Mouse (Mus musculus): ENCODE measurements at regions not wholly inside any gene's neighbourhood (a gene's known extent, or its start where the extent isn't known, plus 50 kb on each side); places are given as distances from the start of the nearest gene placed in this dataset.

GRCm38 (mm10) chr1:89207306-89207705 is 137.1 kb downstream of the Sh3bp4 start:
- no peaks in the 10 kb centered on the region for H3K27me3 ChIP-seq (replicated peaks)
- no peaks in the 10 kb centered on the region for H3K4me1 ChIP-seq
- H3K4me2 ChIP-seq: no peak overlapping the region
- WGBS (ENCODE audit: insufficient replicate concordance): 9% methylated on average over 1 of the region's 1 CpGs
- H3K4me3 ChIP-seq: no peak overlapping the region
- H3K27ac ChIP-seq: no peak overlapping the region
- H3K9me3 ChIP-seq (replicated peaks): no peaks in the 10 kb centered on the region
- no peak for ATAC-seq
- no peak overlapping the region for H3K9ac ChIP-seq
- H3K36me3 ChIP-seq: no peaks in the 10 kb centered on the region

- H3K27me3 ChIP-seq (replicated peaks): no peaks in the 10 kb centered on the region
- H3K27ac ChIP-seq: no peak overlapping the region
- no peak overlapping the region for H3K9ac ChIP-seq
- no peak overlapping the region for H3K4me3 ChIP-seq
- H3K36me3 ChIP-seq: no peaks in the 10 kb centered on the region
- H3K9me3 ChIP-seq (replicated peaks): no peaks in the 10 kb centered on the region
- WGBS (ENCODE audit: insufficient replicate concordance): 75% methylated on average over 6 of the region's 6 CpGs
- no peaks in the 10 kb centered on the region for H3K4me1 ChIP-seq
- H3K4me2 ChIP-seq: no peak overlapping the region
- ATAC-seq: no peak
These were observed 140.9 kb downstream of the Sh3bp4 start for GRCm38 (mm10) chr1:89211116-89211515.

DNA sequence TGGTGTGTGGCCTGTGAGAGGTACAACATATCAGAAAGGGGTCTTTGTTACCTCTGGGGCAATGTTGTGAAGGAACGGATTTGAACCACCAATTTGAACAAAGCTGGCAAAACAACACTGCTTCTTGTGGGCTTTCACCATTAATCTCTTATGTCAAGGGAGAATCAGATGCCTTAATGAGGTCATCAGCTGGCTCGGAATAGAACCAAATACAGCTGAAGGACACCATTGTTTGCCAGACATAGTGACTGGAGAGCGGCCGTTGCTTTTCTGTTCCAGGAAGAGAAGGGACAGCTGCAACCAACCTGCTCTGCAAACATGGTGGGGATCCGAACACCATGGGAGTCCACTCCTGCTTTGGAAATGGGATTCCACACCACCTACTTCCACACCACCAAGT is 158.2 kb downstream of the Sh3bp4 start:
- no peak for ATAC-seq
- WGBS (ENCODE audit: insufficient replicate concordance): 64% methylated on average over 5 of the region's 5 CpGs
- H3K9ac ChIP-seq: no peak overlapping the region
- peaks cover 7% of the 10 kb centered on the region; the same call in 1 of the 2 replicates for H3K9me3 ChIP-seq (replicated peaks)
- no peak overlapping the region for H3K4me2 ChIP-seq
- H3K4me3 ChIP-seq: no peak overlapping the region
- no peaks in the 10 kb centered on the region for H3K36me3 ChIP-seq
- no peak overlapping the region for H3K27ac ChIP-seq
- H3K27me3 ChIP-seq (replicated peaks): no peaks in the 10 kb centered on the region
- H3K4me1 ChIP-seq: no peaks in the 10 kb centered on the region

DNA sequence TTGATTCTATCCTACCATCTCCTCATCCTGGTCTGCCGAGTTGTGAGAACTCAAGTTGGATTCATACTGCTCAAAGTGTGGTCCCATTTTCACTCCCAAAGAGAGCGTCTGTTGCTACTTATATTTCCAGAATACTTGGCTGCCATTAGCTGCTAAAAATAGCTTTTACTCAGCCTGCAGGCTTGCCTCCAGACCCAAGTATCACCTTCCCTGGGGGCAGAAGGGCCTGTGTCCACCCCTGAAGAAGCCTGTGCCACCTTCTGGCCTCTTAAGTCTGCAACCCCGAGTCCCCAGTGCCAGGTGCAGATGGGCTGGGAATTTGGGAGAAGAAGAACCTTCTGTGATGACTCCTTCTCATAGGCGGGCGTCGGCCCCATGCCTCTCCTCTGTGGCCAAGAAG is 161.5 kb downstream of the Sh3bp4 start:
- Histone ChIP-seq H3K36me3 (no peaks in the 10 kb centered on the region), H3K4me3 (no peak overlapping the region), H3K4me2 (no peak overlapping the region), H3K4me1 (no peaks in the 10 kb centered on the region), H3K27ac (no peak overlapping the region), H3K27me3 (replicated peaks) (no peaks in the 10 kb centered on the region; the same call in 1 of the 2 replicates), H3K9ac (no peak overlapping the region), H3K9me3 (replicated peaks) (0 out of 2 replicates have a peak, but pooled peaks cover under 1% of the 10 kb centered on the region)
- no peak for ATAC-seq
- WGBS (ENCODE audit: insufficient replicate concordance): 59% methylated on average over 6 of the region's 6 CpGs

- Histone ChIP-seq H3K4me3 (no peak overlapping the region), H3K27ac (no peak overlapping the region), H3K4me2 (no peak overlapping the region), H3K4me1 (no peaks in the 10 kb centered on the region), H3K9ac (no peak overlapping the region), H3K36me3 (no peaks in the 10 kb centered on the region), H3K9me3 (replicated peaks) (no peaks in the 10 kb centered on the region), H3K27me3 (replicated peaks) (no peaks in the 10 kb centered on the region; the same call in 1 of the 2 replicates)
- WGBS (ENCODE audit: insufficient replicate concordance): 56% methylated on average over 5 of the region's 5 CpGs
- no peak for ATAC-seq
These were observed 162.2 kb downstream of the Sh3bp4 start for GRCm38 (mm10) chr1:89232391-89232790.

- no peaks in the 10 kb centered on the region for H3K36me3 ChIP-seq
- ATAC-seq: no peak
- no peaks in the 10 kb centered on the region for H3K9me3 ChIP-seq (replicated peaks)
- no peak overlapping the region for H3K4me2 ChIP-seq
- no peak overlapping the region for H3K27ac ChIP-seq
- H3K4me1 ChIP-seq: no peaks in the 10 kb centered on the region
- H3K27me3 ChIP-seq (replicated peaks): no peaks in the 10 kb centered on the region; the same call in 1 of the 2 replicates
- H3K4me3 ChIP-seq: no peak overlapping the region
- no peak overlapping the region for H3K9ac ChIP-seq
- 22% methylated on average over 8 of the region's 8 CpGs for WGBS (ENCODE audit: insufficient replicate concordance)
These were observed 164.7 kb downstream of the Sh3bp4 start for GRCm38 (mm10) chr1:89234895-89235294.

DNA sequence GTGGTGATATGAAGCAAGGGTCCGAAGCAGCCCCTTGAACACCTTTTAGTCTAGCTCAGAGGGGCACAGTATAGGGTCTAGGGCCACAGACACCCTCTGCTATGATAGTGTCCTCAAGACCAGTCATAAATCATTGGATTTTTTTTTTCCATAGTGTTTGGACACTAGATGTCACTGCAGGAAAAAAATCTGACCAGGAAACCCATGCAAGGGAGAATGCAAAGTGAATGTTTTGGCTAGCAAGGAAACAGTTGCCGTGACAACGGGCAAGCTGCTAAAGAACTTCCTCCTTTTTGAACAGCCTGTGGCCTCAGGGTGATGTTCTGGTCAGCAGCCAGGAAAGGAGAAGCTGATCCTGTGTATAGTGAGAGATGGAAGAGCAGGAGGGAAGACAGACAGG is 165.1 kb downstream of the Sh3bp4 start:
- no peaks in the 10 kb centered on the region; the same call in 1 of the 2 replicates for H3K27me3 ChIP-seq (replicated peaks)
- H3K4me1 ChIP-seq: no peaks in the 10 kb centered on the region
- H3K9me3 ChIP-seq (replicated peaks): no peaks in the 10 kb centered on the region
- no peak overlapping the region for H3K4me2 ChIP-seq
- H3K27ac ChIP-seq: no peak overlapping the region
- no peaks in the 10 kb centered on the region for H3K36me3 ChIP-seq
- no peak overlapping the region for H3K4me3 ChIP-seq
- no peak overlapping the region for H3K9ac ChIP-seq
- no peak for ATAC-seq
- WGBS (ENCODE audit: insufficient replicate concordance): 27% methylated on average over 3 of the region's 3 CpGs

DNA sequence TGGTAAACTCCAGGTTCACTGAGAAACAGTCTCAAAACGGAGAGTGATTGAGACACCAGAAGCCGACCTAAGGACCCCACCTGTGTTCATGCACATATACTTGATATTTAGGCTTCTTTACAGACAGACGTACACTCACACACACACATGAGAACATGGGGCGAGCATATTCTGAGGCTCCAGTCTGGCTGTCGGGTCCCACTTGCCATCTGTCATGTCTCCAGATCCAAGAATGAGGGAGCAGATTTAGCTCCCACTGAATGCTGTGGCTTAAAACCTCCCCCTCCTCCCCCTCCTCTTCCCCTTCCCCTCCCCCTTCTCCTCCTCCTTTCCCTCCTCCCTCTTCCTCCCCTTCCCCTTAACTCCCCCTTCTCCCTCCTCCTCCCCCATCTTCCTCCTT is 167.5 kb downstream of the Sh3bp4 start:
- 59% methylated on average over 5 of the region's 5 CpGs for WGBS (ENCODE audit: insufficient replicate concordance)
- Histone ChIP-seq H3K36me3 (no peaks in the 10 kb centered on the region), H3K4me1 (no peaks in the 10 kb centered on the region), H3K9me3 (replicated peaks) (no peaks in the 10 kb centered on the region), H3K27me3 (replicated peaks) (no peaks in the 10 kb centered on the region; the same call in 1 of the 2 replicates), H3K9ac (no peak overlapping the region), H3K4me3 (no peak overlapping the region), H3K27ac (no peak overlapping the region), H3K4me2 (no peak overlapping the region)
- ATAC-seq: no peak

GRCm38 (mm10) chr1:89244598-89244997 is 174.4 kb downstream of the Sh3bp4 start:
- Histone ChIP-seq H3K4me1 (no peaks in the 10 kb centered on the region), H3K27me3 (replicated peaks) (0 out of 2 replicates have a peak, but pooled peaks cover 5% of the 10 kb centered on the region), H3K4me2 (no peak overlapping the region), H3K9ac (no peak overlapping the region), H3K27ac (no peak overlapping the region), H3K36me3 (no peaks in the 10 kb centered on the region), H3K9me3 (replicated peaks) (no peaks in the 10 kb centered on the region), H3K4me3 (no peak overlapping the region)
- no peak for ATAC-seq
- WGBS (ENCODE audit: insufficient replicate concordance): 76% methylated on average over 8 of the region's 8 CpGs

- H3K4me2 ChIP-seq: no peak overlapping the region
- no peak overlapping the region for H3K4me3 ChIP-seq
- ATAC-seq: no peak
- no peaks in the 10 kb centered on the region for H3K4me1 ChIP-seq
- no peaks in the 10 kb centered on the region for H3K36me3 ChIP-seq
- H3K9me3 ChIP-seq (replicated peaks): no peaks in the 10 kb centered on the region
- no peak overlapping the region for H3K27ac ChIP-seq
- 47% methylated on average over 11 of the region's 11 CpGs for WGBS (ENCODE audit: insufficient replicate concordance)
- 0 out of 2 replicates have a peak, but pooled peaks cover 5% of the 10 kb centered on the region for H3K27me3 ChIP-seq (replicated peaks)
- no peak overlapping the region for H3K9ac ChIP-seq
These were observed 175.2 kb downstream of the Sh3bp4 start for GRCm38 (mm10) chr1:89245202-89246003.

DNA sequence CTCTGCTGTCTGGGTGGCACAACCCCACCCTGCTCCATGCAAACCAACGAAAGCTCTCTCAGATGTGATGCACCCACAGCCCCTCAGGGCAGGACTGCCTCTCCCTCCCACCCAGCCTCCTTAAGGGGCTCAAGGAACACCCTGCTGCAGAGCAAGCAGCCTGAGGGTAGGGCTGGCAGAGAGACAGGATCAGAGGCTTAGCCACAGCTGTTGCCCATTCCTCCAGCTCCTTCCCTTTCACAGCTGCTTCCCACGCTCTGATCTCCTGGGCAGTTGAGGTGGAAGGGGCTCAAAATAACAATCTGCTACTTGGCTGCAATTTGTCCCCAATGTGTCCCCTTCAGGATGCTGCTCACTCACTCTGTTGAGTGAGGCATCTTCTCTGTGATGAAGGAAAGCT is 181.5 kb downstream of the Sh3bp4 start:
- Histone ChIP-seq H3K4me2 (no peak overlapping the region), H3K27ac (no peak overlapping the region), H3K9me3 (replicated peaks) (no peaks in the 10 kb centered on the region), H3K9ac (no peak overlapping the region), H3K27me3 (replicated peaks) (peaks cover 3% of the 10 kb centered on the region; the same call in 1 of the 2 replicates), H3K4me3 (no peak overlapping the region), H3K36me3 (no peaks in the 10 kb centered on the region), H3K4me1 (no peaks in the 10 kb centered on the region)
- WGBS (ENCODE audit: insufficient replicate concordance): 38% methylated on average over 2 of the region's 2 CpGs
- no peak for ATAC-seq

- WGBS (ENCODE audit: insufficient replicate concordance): 52% methylated on average over 7 of the region's 7 CpGs
- no peak overlapping the region for H3K9ac ChIP-seq
- H3K9me3 ChIP-seq (replicated peaks): no peaks in the 10 kb centered on the region
- no peak overlapping the region for H3K27ac ChIP-seq
- no peaks in the 10 kb centered on the region for H3K36me3 ChIP-seq
- H3K4me1 ChIP-seq: no peaks in the 10 kb centered on the region
- no peak overlapping the region for H3K4me3 ChIP-seq
- ATAC-seq: no peak
- peaks cover 3% of the 10 kb centered on the region; the same call in 1 of the 2 replicates for H3K27me3 ChIP-seq (replicated peaks)
- H3K4me2 ChIP-seq: no peak overlapping the region
These were observed 182.3 kb downstream of the Sh3bp4 start for GRCm38 (mm10) chr1:89252528-89252927.
